Mouse (Mus musculus) heart, postnatal 0 days (tissue): Measurements from ENCODE around the gene Ccdc103. TPM values are rescaled to one million over a fixed set of nuclear protein-coding genes. Genes with fewer than 3 reads are reported as not detected.

ENCODE experiments used
- ATAC-seq: fragments of 200-750 bp; cut with Nextera tagmentation; 2 replicates; pipeline ENCODE4 v1.8.0; 2017; ENCODE audit warnings: low read depth, moderate number of reproducible peaks, moderate library complexity; ENCODE audit not compliant: insufficient read depth
- DNase-seq: peaks from one replicate; pipeline ENCODE4 v3.0.0-alpha.2; 2016; ENCODE audit warnings: low spot score
- H3K27ac ChIP-seq: fragments of 300-500 bp; sonication (generic); 2 replicates; pipeline ENCODE4 v1.5.1; 2014; ENCODE audit warnings: low read depth, mild to moderate bottlenecking
- H3K27me3 ChIP-seq: fragments of 300-500 bp; sonication (generic); 2 replicates; pipeline ENCODE4 v1.6.1; 2014; ENCODE audit warnings: low read length, mixed read lengths; ENCODE audit not compliant: control insufficient read depth, insufficient read depth
- H3K36me3 ChIP-seq: fragments of 300-500 bp; sonication (generic); replicated peaks from 2 replicates; pipeline ENCODE4 v1.6.1; 2014; ENCODE audit warnings: low read length, mixed read lengths; ENCODE audit not compliant: control insufficient read depth, insufficient read depth
- H3K4me1 ChIP-seq: fragments of 300-500 bp; sonication (generic); 2 replicates; pipeline ENCODE4 v1.6.1; 2014; ENCODE audit warnings: antibody characterized with exemption; ENCODE audit not compliant: control insufficient read depth, insufficient read depth
- H3K4me2 ChIP-seq: fragments of 300-500 bp; sonication (generic); 2 replicates; pipeline ENCODE4 v1.6.1; 2014; ENCODE audit warnings: low read depth, mild to moderate bottlenecking, low read length, moderate library complexity
- H3K4me3 ChIP-seq: fragments of 300-500 bp; sonication (generic); 2 replicates; pipeline ENCODE4 v1.5.1; 2014; ENCODE audit warnings: low read depth, low read length
- H3K9ac ChIP-seq: fragments of 300-500 bp; sonication (generic); replicated peaks from 2 replicates; pipeline ENCODE4 v1.6.1; 2014; ENCODE audit warnings: low read depth, low read length, mixed read lengths
- H3K9me3 ChIP-seq: fragments of 300-500 bp; sonication (generic); replicated peaks from 2 replicates; pipeline ENCODE4 v1.6.1; 2016; ENCODE audit warnings: low read length; ENCODE audit not compliant: control insufficient read depth
- CTCF ChIP-seq: IDR thresholded peaks from 2 replicates; pipeline ENCODE4 v1.5.1; 2016; ENCODE audit warnings: antibody characterized with exemption, control low read depth, low read depth
- EP300 ChIP-seq: IDR thresholded peaks from 2 replicates; pipeline ENCODE4 v1.6.1; 2016; ENCODE audit warnings: antibody characterized with exemption, low read depth
- WGBS: fragments of 180-500 bp; shearing (Covaris S2); extraction: QIAGEN DNeasy Blood & Tissue Kit; methylation state at CpG from one replicate; pipeline ENCODE4 v1.1.7; 2014; 5-methylcytosine and 5-hydroxymethylcytosine counted together
- polyA plus RNA-seq: library from polyadenylated mRNA; unstranded; fragments of >200 nt; fragmentation: Nextera tagmentation; extraction: Ambion mirVana; gene quantifications from 2 replicates; pipeline ENCODE4 v1.2.1, GENCODE M21; 2015
- total RNA-seq: library from RNA; depleted of rRNA; stranded (reverse); fragments of >200 nt; gene quantifications from 2 replicates; pipeline ENCODE4 v1.2.3, GENCODE M21; 2014; ENCODE audit warnings: low replicate concordance

Ccdc103 gene
- total and polyA plus RNA-seq, 2 experiments from 2014 or later: 0.66 TPM; not detected in 1

GRCm38 (mm10) chr11:102881314-102882198 lies 552 bp downstream of the Ccdc103 start:
- 0 out of 2 replicates have a peak, but pooled peaks have one; percentile 25 for ATAC-seq
- 0 out of 2 replicates have a peak, but pooled peaks cover 4% of the 10 kb centered on the region for H3K27me3 ChIP-seq

GRCm38 (mm10) chr11:102884616-102885219 lies 3.7 kb downstream of the Ccdc103 start, which contains the start of gene Fam187a:
Gene Fam187a (plus strand): TSS chr11:102885169.
- Histone ChIP-seq H3K36me3 (no peaks in the 10 kb centered on the region), H3K4me1 (peaks cover 19% of the 10 kb centered on the region), H3K4me3 (no peak within 1 kb of the TSS), H3K9ac (no peak within 1 kb of the TSS), H3K4me2 (no peak within 1 kb of the TSS), H3K27me3 (0 out of 2 replicates have a peak, but pooled peaks cover 4% of the 10 kb centered on the region), H3K9me3 (no peaks in the 10 kb centered on the region), H3K27ac (no peak within 1 kb of the TSS)
- DNase-seq (peak; percentile 16), ATAC-seq (no peak)
- 40% methylated on average over 10 of the region's 10 CpGs for WGBS
- TF ChIP-seq EP300 (no peak), CTCF (no peak)

More at GRCm38 (mm10) chr11:102881314-102882198, 552 bp downstream of the Ccdc103 start:
- Histone ChIP-seq H3K4me3 (peak overlapping the region; percentile 69), H3K9ac (peak overlapping the region; percentile 78; the same call in 1 of the 2 replicates), H3K4me1 (peaks cover 19% of the 10 kb centered on the region), H3K9me3 (no peaks in the 10 kb centered on the region), H3K27ac (peak overlapping the region; percentile 85; the same call in 1 of the 2 replicates), H3K36me3 (peaks cover 13% of the 10 kb centered on the region), H3K4me2 (peak overlapping the region; percentile 91)
- DNase-seq: no peak
- no peak for TF ChIP-seq EP300
- WGBS: 10% methylated on average over 13 of the region's 13 CpGs

- no peak overlapping the region for H3K4me2 ChIP-seq
- ATAC-seq (no peak), DNase-seq (no peak)
- no peaks in the 10 kb centered on the region for H3K36me3 ChIP-seq
- peaks cover 9% of the 10 kb centered on the region for H3K4me1 ChIP-seq
- H3K4me3 ChIP-seq: no peak overlapping the region
- H3K27me3 ChIP-seq: peaks cover 5% of the 10 kb centered on the region; the same call in 1 of the 2 replicates
- no peak for TF ChIP-seq CTCF
- no peak overlapping the region for H3K9ac ChIP-seq
- H3K27ac ChIP-seq: no peak overlapping the region
- H3K9me3 ChIP-seq: no peaks in the 10 kb centered on the region
- 74% methylated on average over 5 of the region's 5 CpGs for WGBS
These were observed 6.4 kb downstream of the Ccdc103 start for GRCm38 (mm10) chr11:102887433-102887832.

GRCm38 (mm10) chr11:102888135-102888534 lies 7.1 kb downstream of the Ccdc103 start:
- H3K9ac ChIP-seq: no peak overlapping the region
- no peaks in the 10 kb centered on the region for H3K9me3 ChIP-seq
- DNase-seq: no peak
- no peak for ATAC-seq
- WGBS: 55% methylated on average over 3 of the region's 3 CpGs
- H3K4me1 ChIP-seq: peaks cover 9% of the 10 kb centered on the region
- H3K4me2 ChIP-seq: no peak overlapping the region
- H3K4me3 ChIP-seq: no peak overlapping the region
- H3K27me3 ChIP-seq: peaks cover 12% of the 10 kb centered on the region
- no peaks in the 10 kb centered on the region for H3K36me3 ChIP-seq
- H3K27ac ChIP-seq: no peak overlapping the region
- no peak for TF ChIP-seq EP300
- no peak for TF ChIP-seq CTCF

- Histone ChIP-seq H3K9me3 (no peaks in the 10 kb centered on the region), H3K9ac (no peak overlapping the region), H3K27ac (no peak overlapping the region), H3K27me3 (peaks cover 31% of the 10 kb centered on the region), H3K36me3 (no peaks in the 10 kb centered on the region), H3K4me1 (0 out of 2 replicates have a peak, but pooled peaks cover 3% of the 10 kb centered on the region), H3K4me3 (no peak overlapping the region), H3K4me2 (no peak overlapping the region)
- 71% methylated on average over 5 of the region's 5 CpGs for WGBS
- DNase-seq (no peak), ATAC-seq (no peak)
- TF ChIP-seq CTCF: no peak
These were observed 9.1 kb downstream of the Ccdc103 start for GRCm38 (mm10) chr11:102890096-102890495.
